Mouse (Mus musculus): ENCODE measurements around the gene Kctd6. TPM values are rescaled to one million over a fixed set of nuclear protein-coding genes. Genes with fewer than 3 reads are reported as not detected.
A peak's percentile ranks its signal among the peaks of the same experiment; 100 is the strongest.

Kctd6 gene
- total and polyA plus RNA-seq, 2 experiments from 2014 or later = 23.1 to 42.8 TPM

DNA sequence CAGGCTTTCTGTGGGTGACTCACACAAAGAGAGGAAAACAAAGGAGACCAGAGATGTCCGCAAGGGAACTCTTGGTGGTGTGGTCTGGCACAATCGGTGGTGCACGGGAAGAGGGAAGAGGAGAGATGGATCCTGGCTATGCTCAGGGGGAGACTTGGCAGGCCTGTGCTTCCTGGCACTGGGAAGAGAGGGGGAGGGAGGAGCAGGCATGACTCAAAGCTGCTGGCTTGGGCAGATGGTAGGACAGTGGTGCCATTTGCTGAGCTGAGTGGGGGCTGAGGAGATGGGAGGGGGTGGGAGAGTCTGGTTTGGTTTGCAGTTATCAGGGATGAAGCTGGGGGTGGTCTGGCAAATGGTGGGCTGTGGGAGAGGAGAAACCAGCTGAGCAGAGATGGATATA is 5.1 kb upstream of the Kctd6 start:
- Histone ChIP-seq H3K4me2 (ENCODE audit: low read depth, low read length, poor library complexity, severe bottlenecking) (no peak overlapping the region), H3K9ac (replicated peaks; ENCODE audit: low read length, poor library complexity, severe bottlenecking) (no peak overlapping the region), H3K4me1 (ENCODE audit: insufficient read depth, low read length) (no peaks in the 10 kb centered on the region), H3K27me3 (ENCODE audit: insufficient read depth, low read length) (no peaks in the 10 kb centered on the region), H3K27ac (ENCODE audit: low read depth, low read length) (no peak overlapping the region), H3K4me3 (ENCODE audit: low read depth, low read length) (no peak overlapping the region), H3K9me3 (ENCODE audit: low read length) (no peaks in the 10 kb centered on the region), H3K36me3 (ENCODE audit: insufficient read depth, low read length) (no peaks in the 10 kb centered on the region)
- 66% methylated on average over 3 of the region's 3 CpGs for WGBS
- no peak for TF ChIP-seq CTCF (IDR thresholded peaks at IDR 0.05)
- DNase-seq (ENCODE audit: low spot score) = peak; percentile 70
- ATAC-seq (ENCODE audit: low FRiP score) = no peak; the same call in 1 of the 2 replicates

DNA sequence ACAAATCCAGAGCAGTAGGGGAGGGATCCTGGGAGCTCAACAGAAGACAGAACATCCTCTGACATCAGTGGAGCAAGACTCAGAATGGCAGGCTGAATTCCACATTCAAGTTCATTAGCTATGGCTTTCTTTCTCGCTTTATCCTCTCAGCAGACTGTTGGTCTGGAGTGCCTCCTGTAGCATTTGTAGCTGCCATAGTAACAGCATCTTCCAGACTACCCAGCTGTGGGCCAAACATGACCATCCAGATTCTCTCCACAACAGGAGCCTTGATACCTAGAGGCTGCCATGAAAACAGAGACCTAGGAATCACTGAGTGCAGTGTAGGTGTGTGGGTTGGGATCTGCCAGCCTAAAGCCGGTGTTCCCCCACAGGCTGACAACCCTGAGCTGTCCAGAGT is 4.0 kb upstream of the Kctd6 start:
- 75% methylated on average over 2 of the region's 2 CpGs for WGBS
- Histone ChIP-seq H3K4me3 (ENCODE audit: low read depth, low read length) (no peak overlapping the region), H3K27ac (ENCODE audit: low read depth, low read length) (no peak overlapping the region), H3K27me3 (ENCODE audit: insufficient read depth, low read length) (no peaks in the 10 kb centered on the region), H3K9me3 (ENCODE audit: low read length) (no peaks in the 10 kb centered on the region), H3K36me3 (ENCODE audit: insufficient read depth, low read length) (no peaks in the 10 kb centered on the region), H3K4me2 (ENCODE audit: low read depth, low read length, poor library complexity, severe bottlenecking) (no peak overlapping the region), H3K9ac (replicated peaks; ENCODE audit: low read length, poor library complexity, severe bottlenecking) (no peak overlapping the region), H3K4me1 (ENCODE audit: insufficient read depth, low read length) (no peaks in the 10 kb centered on the region)
- ATAC-seq (ENCODE audit: low FRiP score) (no peak), DNase-seq (ENCODE audit: low spot score) (no peak)
- no peak for TF ChIP-seq CTCF (IDR thresholded peaks at IDR 0.05)

DNA sequence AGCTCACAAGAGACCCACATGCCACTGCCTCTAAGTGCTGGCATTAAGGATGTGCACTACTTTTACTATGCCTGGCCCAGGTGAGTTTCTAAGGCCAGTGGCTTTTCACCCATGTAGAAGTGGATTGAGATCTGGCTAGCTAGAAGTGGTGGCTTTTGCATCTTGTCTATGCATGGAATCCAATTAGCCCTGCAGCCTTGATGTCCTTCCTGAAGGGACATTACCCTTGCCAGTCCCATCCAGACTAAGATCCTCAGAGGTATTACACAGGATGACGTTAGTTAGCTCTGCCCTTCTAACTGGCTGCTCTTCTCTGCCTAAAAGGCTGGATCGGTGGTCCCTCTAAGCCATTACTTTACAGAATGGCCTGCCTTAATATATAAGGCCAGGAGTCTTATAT is 944 bp upstream of the Kctd6 start:
- H3K4me2 ChIP-seq (ENCODE audit: low read depth, low read length, poor library complexity, severe bottlenecking) = no peak overlapping the region
- H3K9ac ChIP-seq (replicated peaks; ENCODE audit: low read length, poor library complexity, severe bottlenecking) = no peak overlapping the region
- no peak for TF ChIP-seq CTCF (IDR thresholded peaks at IDR 0.05)
- H3K9me3 ChIP-seq (ENCODE audit: low read length) = no peaks in the 10 kb centered on the region
- ATAC-seq (ENCODE audit: low FRiP score) (no peak), DNase-seq (ENCODE audit: low spot score) (no peak)
- 82% methylated on average over 2 of the region's 2 CpGs for whole genome bisulfite sequencing
- no peaks in the 10 kb centered on the region for H3K36me3 ChIP-seq (ENCODE audit: insufficient read depth, low read length)
- H3K4me1 ChIP-seq (ENCODE audit: insufficient read depth, low read length) = no peaks in the 10 kb centered on the region
- no peak overlapping the region for H3K4me3 ChIP-seq (ENCODE audit: low read depth, low read length)
- no peak overlapping the region for H3K27ac ChIP-seq (ENCODE audit: low read depth, low read length)
- no peaks in the 10 kb centered on the region; the same call in 1 of the 2 replicates for H3K27me3 ChIP-seq (ENCODE audit: insufficient read depth, low read length)

DNA sequence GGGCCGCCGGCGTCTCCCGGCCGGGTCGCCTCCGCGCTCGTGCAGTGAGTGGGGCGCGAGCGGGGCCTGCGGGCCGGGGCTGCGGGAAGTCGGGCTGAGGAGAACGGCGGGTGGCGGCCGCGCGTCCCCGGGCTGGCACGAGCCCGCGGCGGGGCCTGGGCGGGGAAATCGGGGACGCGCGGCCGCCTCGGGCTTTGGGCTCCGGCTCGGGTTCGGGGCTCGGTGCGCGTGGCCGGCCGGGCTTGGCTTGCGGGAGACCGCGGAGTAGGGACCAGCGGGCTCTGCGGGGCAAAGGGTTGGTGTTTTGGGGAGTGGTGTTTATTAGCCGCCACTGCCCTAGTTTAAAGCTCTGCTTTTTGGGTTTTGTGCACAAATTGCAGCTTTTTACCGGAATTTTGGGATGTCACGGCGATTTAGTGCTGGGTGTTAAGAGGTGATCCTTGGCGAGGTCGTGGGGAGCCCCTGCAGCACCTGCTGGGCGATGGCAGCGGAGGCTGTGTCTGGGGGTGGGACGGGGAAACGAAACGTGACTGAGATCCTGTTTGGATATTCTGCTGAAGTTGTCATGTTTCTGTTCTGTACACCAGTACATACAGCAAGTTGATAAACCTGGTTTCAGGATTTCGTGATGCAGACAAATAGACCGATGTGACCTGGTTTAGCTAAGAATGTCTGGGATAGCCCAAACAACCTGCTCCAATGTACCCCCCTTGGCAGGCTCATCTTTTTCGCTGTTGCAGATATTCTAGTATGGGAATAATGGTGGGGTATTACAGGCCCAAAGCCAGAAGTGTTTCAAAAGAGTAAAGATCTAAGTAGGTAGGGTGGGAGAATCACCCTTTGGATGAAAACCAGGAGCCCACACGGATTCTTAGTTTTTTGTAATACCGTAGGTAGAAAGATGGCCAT is 613 bp downstream of the Kctd6 start:
- peak overlapping the region; percentile 90 for H3K27ac ChIP-seq (ENCODE audit: low read depth, low read length)
- H3K36me3 ChIP-seq (ENCODE audit: insufficient read depth, low read length) = no peaks in the 10 kb centered on the region
- no peak for TF ChIP-seq CTCF (IDR thresholded peaks at IDR 0.05)
- no peaks in the 10 kb centered on the region; the same call in 1 of the 2 replicates for H3K27me3 ChIP-seq (ENCODE audit: insufficient read depth, low read length)
- no peaks in the 10 kb centered on the region for H3K9me3 ChIP-seq (ENCODE audit: low read length)
- peak overlapping the region; percentile 85 for H3K4me2 ChIP-seq (ENCODE audit: low read depth, low read length, poor library complexity, severe bottlenecking)
- no peaks in the 10 kb centered on the region; the same call in none of the 2 replicates for H3K4me1 ChIP-seq (ENCODE audit: insufficient read depth, low read length)
- WGBS = 2% methylated on average over 60 of the region's 63 CpGs
- peak overlapping the region; percentile 59 for H3K4me3 ChIP-seq (ENCODE audit: low read depth, low read length)
- H3K9ac ChIP-seq (replicated peaks; ENCODE audit: low read length, poor library complexity, severe bottlenecking) = peak overlapping the region; percentile 82
- ATAC-seq (ENCODE audit: low FRiP score) (peak; percentile 84), DNase-seq (ENCODE audit: low spot score) (peak; percentile 69)

DNA sequence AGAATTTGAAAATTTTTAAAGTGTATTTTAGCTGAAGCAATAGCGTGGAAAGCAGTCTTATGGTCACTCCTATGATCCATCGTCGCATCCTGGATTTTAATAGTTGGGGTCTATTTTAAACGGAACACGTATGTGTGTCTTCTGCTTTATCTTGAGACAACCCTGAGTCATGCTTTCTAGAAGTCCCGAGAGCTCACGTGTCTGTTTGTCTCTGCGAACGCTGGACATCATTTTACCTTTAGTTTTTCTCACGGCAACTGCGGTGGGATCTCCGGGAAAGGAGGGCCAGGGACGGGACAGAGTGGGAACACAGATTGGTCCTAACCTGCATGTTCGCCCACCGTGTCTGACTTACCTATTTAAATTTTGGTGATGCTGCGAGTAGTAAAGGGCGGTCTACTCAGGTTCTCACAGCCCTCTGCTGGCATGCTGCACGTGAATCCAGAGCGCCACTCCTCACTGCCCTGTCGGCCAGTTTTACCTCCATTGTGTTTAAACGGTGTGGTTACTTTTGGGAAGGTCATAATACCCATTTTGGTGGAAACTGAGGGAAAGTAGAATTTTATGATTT is 1.4 kb downstream of the Kctd6 start:
- peak overlapping the region; percentile 85 for H3K4me2 ChIP-seq (ENCODE audit: low read depth, low read length, poor library complexity, severe bottlenecking)
- peak overlapping the region; percentile 82; the same call in 1 of the 2 replicates for H3K9ac ChIP-seq (replicated peaks; ENCODE audit: low read length, poor library complexity, severe bottlenecking)
- DNase-seq (ENCODE audit: low spot score) = no peak
- H3K9me3 ChIP-seq (ENCODE audit: low read length) = no peaks in the 10 kb centered on the region
- no peaks in the 10 kb centered on the region; the same call in 1 of the 2 replicates for H3K27me3 ChIP-seq (ENCODE audit: insufficient read depth, low read length)
- 21% methylated on average over 21 of the region's 21 CpGs for WGBS
- no peaks in the 10 kb centered on the region; the same call in none of the 2 replicates for H3K4me1 ChIP-seq (ENCODE audit: insufficient read depth, low read length)
- no peak overlapping the region for H3K27ac ChIP-seq (ENCODE audit: low read depth, low read length)
- no peaks in the 10 kb centered on the region for H3K36me3 ChIP-seq (ENCODE audit: insufficient read depth, low read length)
- peak; percentile 34 for TF ChIP-seq CTCF (IDR thresholded peaks at IDR 0.05)
- no peak for ATAC-seq (ENCODE audit: low FRiP score)
- peak overlapping the region; percentile 59 for H3K4me3 ChIP-seq (ENCODE audit: low read depth, low read length)

DNA sequence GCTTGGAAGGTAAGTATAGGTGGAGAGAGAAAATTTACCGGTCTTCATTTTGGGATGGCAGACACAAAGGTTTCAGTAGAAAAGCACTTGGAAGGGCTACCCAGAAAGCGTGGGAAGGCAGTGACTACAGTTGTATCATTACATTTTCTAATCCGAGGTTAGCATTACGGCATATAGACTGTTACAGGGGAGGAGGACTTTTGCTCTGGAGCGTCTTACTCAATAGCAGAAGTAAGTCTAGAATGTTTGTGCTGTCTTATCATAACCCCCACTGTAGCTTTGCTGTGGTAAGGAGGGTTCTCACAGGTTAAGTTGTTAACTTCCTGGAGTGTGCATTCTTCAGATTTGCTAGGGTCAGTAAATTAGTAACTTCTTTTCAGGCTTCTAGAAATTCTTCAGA is 2.2 kb downstream of the Kctd6 start:
- no peak for TF ChIP-seq CTCF (IDR thresholded peaks at IDR 0.05)
- WGBS = 75% methylated on average over 5 of the region's 5 CpGs
- Histone ChIP-seq H3K4me2 (ENCODE audit: low read depth, low read length, poor library complexity, severe bottlenecking) (peak overlapping the region; percentile 85), H3K4me1 (ENCODE audit: insufficient read depth, low read length) (no peaks in the 10 kb centered on the region; the same call in none of the 2 replicates), H3K9me3 (ENCODE audit: low read length) (no peaks in the 10 kb centered on the region), H3K4me3 (ENCODE audit: low read depth, low read length) (peak overlapping the region; percentile 59; the same call in 1 of the 2 replicates), H3K27me3 (ENCODE audit: insufficient read depth, low read length) (no peaks in the 10 kb centered on the region; the same call in 1 of the 2 replicates), H3K36me3 (ENCODE audit: insufficient read depth, low read length) (no peaks in the 10 kb centered on the region), H3K9ac (replicated peaks; ENCODE audit: low read length, poor library complexity, severe bottlenecking) (no peak overlapping the region), H3K27ac (ENCODE audit: low read depth, low read length) (no peak overlapping the region)
- ATAC-seq (ENCODE audit: low FRiP score) (no peak), DNase-seq (ENCODE audit: low spot score) (no peak)

Measured in midbrain, postnatal 0 days (tissue).